Mouse (Mus musculus) CD8-positive naive resting alpha-beta T cell, adult 2 months (primary cell): ENCODE data around the gene Mpp5.

Source experiments
- DNase-seq, 2 experiments: peaks; one replicate each; pipeline ENCODE4 v3.0.0; 2022; ENCODE audit warnings: low read depth in 2 of 2, low spot score in 2 of 2

The Mpp5 gene

GRCm38 (mm10) chr12:78748557-78749377 is at the start of gene Mpp5:
Gene Mpp5 (plus strand): TSS chr12:78748907.
- DNase-seq: peak; percentile 93 to 94

GRCm38 (mm10) chr12:78717783-78718182 is 30.9 kb upstream of the Mpp5 start:
- DNase-seq: no peak

- no peak for DNase-seq
These were observed 21.0 kb upstream of the Mpp5 start for GRCm38 (mm10) chr12:78727723-78728122.

GRCm38 (mm10) chr12:78739633-78740032 is 9.1 kb upstream of the Mpp5 start:
- DNase-seq: no peak

- no peak for DNase-seq
These were observed 8.4 kb upstream of the Mpp5 start for GRCm38 (mm10) chr12:78740289-78740688.

GRCm38 (mm10) chr12:78746226-78746625 is 2.5 kb upstream of the Mpp5 start:
- DNase-seq: no peak

GRCm38 (mm10) chr12:78747406-78747805 is 1.3 kb upstream of the Mpp5 start:
- DNase-seq: no peak

GRCm38 (mm10) chr12:78748113-78748512 is 594 bp upstream of the Mpp5 start:
- peak in 1 of 2 experiments; percentile 38 for DNase-seq

- peak; percentile 20 to 32 for DNase-seq
These were observed 683 bp downstream of the Mpp5 start for GRCm38 (mm10) chr12:78749378-78749801.

GRCm38 (mm10) chr12:78761979-78762378 is 13.3 kb downstream of the Mpp5 start:
- DNase-seq: no peak

GRCm38 (mm10) chr12:78769031-78769713 is 20.5 kb downstream of the Mpp5 start:
- no peak for DNase-seq

- no peak for DNase-seq
These were observed 24.5 kb downstream of the Mpp5 start for GRCm38 (mm10) chr12:78773211-78773610.

- DNase-seq: no peak
These were observed 29.2 kb downstream of the Mpp5 start for GRCm38 (mm10) chr12:78777916-78778315.

- no peak for DNase-seq
These were observed 29.8 kb downstream of the Mpp5 start for GRCm38 (mm10) chr12:78778423-78779067.

- no peak for DNase-seq
These were observed 39.7 kb downstream of the Mpp5 start for GRCm38 (mm10) chr12:78788266-78788873.

- DNase-seq: no peak
These were observed 42.1 kb downstream of the Mpp5 start for GRCm38 (mm10) chr12:78790791-78791190.

- DNase-seq: no peak
These were observed 45.5 kb downstream of the Mpp5 start for GRCm38 (mm10) chr12:78794236-78794635.

GRCm38 (mm10) chr12:78800036-78800435 is 51.3 kb downstream of the Mpp5 start:
- DNase-seq: no peak

- no peak for DNase-seq
These were observed 53.1 kb downstream of the Mpp5 start for GRCm38 (mm10) chr12:78801836-78802235.

- no peak for DNase-seq
These were observed 65.7 kb downstream of the Mpp5 start for GRCm38 (mm10) chr12:78814437-78814836.

GRCm38 (mm10) chr12:78834496-78834895 is 85.8 kb downstream of the Mpp5 start:
- no peak for DNase-seq
